Mouse (Mus musculus): ENCODE measurements around the gene Ncam2.

The Ncam2 gene

GRCm38 (mm10) chr16:81365901-81366300 is 165.4 kb downstream of the Ncam2 start:
- Histone ChIP-seq H3K9me3 (ENCODE audit: low read length) (no peaks in the 10 kb centered on the region), H3K36me3 (ENCODE audit: insufficient read depth, low read length) (no peaks in the 10 kb centered on the region), H3K27me3 (ENCODE audit: insufficient read depth, low read length) (no peaks in the 10 kb centered on the region), H3K4me3 (replicated peaks; ENCODE audit: low read length) (no peak overlapping the region), H3K4me1 (replicated peaks; ENCODE audit: low read depth, low read length) (no peaks in the 10 kb centered on the region)
- TF ChIP-seq POU5F1 (IDR thresholded peaks at IDR 0.05; ENCODE audit: borderline replicate concordance, low read length) (no peak), CTCF (conservative IDR thresholded peaks at IDR 0.05; ENCODE audit: low read length) (no peak), NANOG (IDR thresholded peaks at IDR 0.05; ENCODE audit: borderline replicate concordance, low read length) (no peak)

GRCm38 (mm10) chr16:81374234-81374633 is 173.7 kb downstream of the Ncam2 start:
- TF ChIP-seq CTCF (conservative IDR thresholded peaks at IDR 0.05; ENCODE audit: low read length) = no peak
- TF ChIP-seq NANOG (IDR thresholded peaks at IDR 0.05; ENCODE audit: borderline replicate concordance, low read length) = no peak
- no peak for TF ChIP-seq POU5F1 (IDR thresholded peaks at IDR 0.05; ENCODE audit: borderline replicate concordance, low read length)
- Histone ChIP-seq H3K4me3 (replicated peaks; ENCODE audit: low read length) (no peak overlapping the region), H3K27me3 (ENCODE audit: insufficient read depth, low read length) (no peaks in the 10 kb centered on the region), H3K9me3 (ENCODE audit: low read length) (no peaks in the 10 kb centered on the region), H3K36me3 (ENCODE audit: insufficient read depth, low read length) (no peaks in the 10 kb centered on the region), H3K4me1 (replicated peaks; ENCODE audit: low read depth, low read length) (no peaks in the 10 kb centered on the region)

DNA sequence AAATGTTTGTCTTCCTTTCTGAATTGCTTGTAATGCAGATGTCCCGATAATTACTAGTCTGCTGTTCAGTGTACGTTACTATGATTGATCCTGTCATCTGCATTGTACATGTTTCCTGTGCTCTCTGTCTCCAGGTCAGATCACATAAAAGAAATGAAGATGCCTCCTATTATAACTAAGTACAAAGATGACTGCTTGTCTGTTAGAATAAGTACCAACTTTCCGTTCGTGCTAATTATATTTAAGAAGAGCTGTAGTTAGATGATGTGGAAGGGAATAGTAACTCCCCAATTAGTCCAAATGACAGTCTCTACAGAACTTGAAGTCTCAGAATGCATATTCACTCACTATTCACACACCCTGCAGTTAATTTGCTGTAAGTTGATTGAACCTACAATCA is 179.9 kb downstream of the Ncam2 start:
- Histone ChIP-seq H3K4me1 (replicated peaks; ENCODE audit: low read depth, low read length) (no peaks in the 10 kb centered on the region), H3K4me3 (replicated peaks; ENCODE audit: low read length) (no peak overlapping the region), H3K9me3 (ENCODE audit: low read length) (no peaks in the 10 kb centered on the region), H3K27me3 (ENCODE audit: insufficient read depth, low read length) (no peaks in the 10 kb centered on the region), H3K36me3 (ENCODE audit: insufficient read depth, low read length) (no peaks in the 10 kb centered on the region)
- TF ChIP-seq CTCF (conservative IDR thresholded peaks at IDR 0.05; ENCODE audit: low read length) (no peak), NANOG (IDR thresholded peaks at IDR 0.05; ENCODE audit: borderline replicate concordance, low read length) (no peak), POU5F1 (IDR thresholded peaks at IDR 0.05; ENCODE audit: borderline replicate concordance, low read length) (no peak)

DNA sequence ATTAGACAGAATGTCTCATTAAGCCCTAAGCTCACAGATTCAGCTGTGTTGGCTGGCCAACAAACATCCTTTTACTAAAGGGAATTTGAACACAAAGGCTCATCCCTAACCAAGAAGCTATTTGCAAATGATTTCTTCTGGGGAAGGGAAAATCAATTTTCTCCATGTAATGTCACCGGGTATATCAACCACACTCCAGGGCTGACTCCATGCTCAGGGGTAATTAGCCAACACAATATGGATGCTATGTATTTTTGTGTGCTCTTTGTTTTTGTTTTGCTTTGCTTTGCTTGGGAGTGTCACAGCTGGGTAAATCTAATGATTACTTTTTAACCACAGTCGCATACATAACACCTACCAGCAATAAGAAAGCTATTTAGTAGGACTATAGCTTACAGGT is 188.1 kb downstream of the Ncam2 start:
- no peaks in the 10 kb centered on the region for H3K4me1 ChIP-seq (replicated peaks; ENCODE audit: low read depth, low read length)
- no peaks in the 10 kb centered on the region for H3K27me3 ChIP-seq (ENCODE audit: insufficient read depth, low read length)
- TF ChIP-seq NANOG (IDR thresholded peaks at IDR 0.05; ENCODE audit: borderline replicate concordance, low read length) (no peak), CTCF (conservative IDR thresholded peaks at IDR 0.05; ENCODE audit: low read length) (no peak), POU5F1 (IDR thresholded peaks at IDR 0.05; ENCODE audit: borderline replicate concordance, low read length) (no peak)
- no peaks in the 10 kb centered on the region for H3K9me3 ChIP-seq (ENCODE audit: low read length)
- H3K36me3 ChIP-seq (ENCODE audit: insufficient read depth, low read length) = no peaks in the 10 kb centered on the region
- no peak overlapping the region for H3K4me3 ChIP-seq (replicated peaks; ENCODE audit: low read length)

- Histone ChIP-seq H3K4me1 (replicated peaks; ENCODE audit: low read depth, low read length) (no peaks in the 10 kb centered on the region), H3K9me3 (ENCODE audit: low read length) (no peaks in the 10 kb centered on the region), H3K36me3 (ENCODE audit: insufficient read depth, low read length) (no peaks in the 10 kb centered on the region), H3K27me3 (ENCODE audit: insufficient read depth, low read length) (no peaks in the 10 kb centered on the region), H3K4me3 (replicated peaks; ENCODE audit: low read length) (no peak overlapping the region)
- TF ChIP-seq CTCF (conservative IDR thresholded peaks at IDR 0.05; ENCODE audit: low read length) = no peak
- TF ChIP-seq NANOG (IDR thresholded peaks at IDR 0.05; ENCODE audit: borderline replicate concordance, low read length) = no peak
- TF ChIP-seq POU5F1 (IDR thresholded peaks at IDR 0.05; ENCODE audit: borderline replicate concordance, low read length) = no peak
These were observed 234.1 kb downstream of the Ncam2 start for GRCm38 (mm10) chr16:81434559-81434958.

- Histone ChIP-seq H3K36me3 (ENCODE audit: insufficient read depth, low read length) (no peaks in the 10 kb centered on the region), H3K9me3 (ENCODE audit: low read length) (no peaks in the 10 kb centered on the region), H3K4me1 (replicated peaks; ENCODE audit: low read depth, low read length) (no peaks in the 10 kb centered on the region), H3K27me3 (ENCODE audit: insufficient read depth, low read length) (no peaks in the 10 kb centered on the region), H3K4me3 (replicated peaks; ENCODE audit: low read length) (no peak overlapping the region)
- TF ChIP-seq CTCF (conservative IDR thresholded peaks at IDR 0.05; ENCODE audit: low read length) (no peak), POU5F1 (IDR thresholded peaks at IDR 0.05; ENCODE audit: borderline replicate concordance, low read length) (no peak), NANOG (IDR thresholded peaks at IDR 0.05; ENCODE audit: borderline replicate concordance, low read length) (no peak)
These were observed 236.8 kb downstream of the Ncam2 start for GRCm38 (mm10) chr16:81437091-81437867.

DNA sequence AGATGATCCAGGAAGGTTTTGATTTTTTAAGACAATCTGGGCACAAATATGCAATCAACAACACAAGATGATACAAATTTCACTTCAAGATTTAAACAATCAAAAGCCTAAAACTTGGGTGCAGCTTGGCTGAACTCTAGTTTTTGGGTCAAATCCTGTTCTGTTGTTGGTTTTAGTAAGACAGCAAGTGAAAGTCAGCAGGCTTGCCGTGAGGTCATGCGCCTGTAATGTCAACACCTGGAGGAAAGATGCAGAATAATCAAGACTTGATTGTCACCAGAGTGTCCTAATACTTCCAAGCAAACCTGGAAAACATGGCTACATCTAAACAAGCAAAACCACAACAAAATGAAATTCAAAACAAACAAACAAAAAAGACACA is 237.4 kb downstream of the Ncam2 start:
- Histone ChIP-seq H3K4me3 (replicated peaks; ENCODE audit: low read length) (no peak overlapping the region), H3K36me3 (ENCODE audit: insufficient read depth, low read length) (no peaks in the 10 kb centered on the region), H3K4me1 (replicated peaks; ENCODE audit: low read depth, low read length) (no peaks in the 10 kb centered on the region), H3K9me3 (ENCODE audit: low read length) (no peaks in the 10 kb centered on the region), H3K27me3 (ENCODE audit: insufficient read depth, low read length) (no peaks in the 10 kb centered on the region)
- TF ChIP-seq CTCF (conservative IDR thresholded peaks at IDR 0.05; ENCODE audit: low read length) = no peak
- no peak for TF ChIP-seq NANOG (IDR thresholded peaks at IDR 0.05; ENCODE audit: borderline replicate concordance, low read length)
- TF ChIP-seq POU5F1 (IDR thresholded peaks at IDR 0.05; ENCODE audit: borderline replicate concordance, low read length) = no peak

GRCm38 (mm10) chr16:81450851-81451250 is 250.4 kb downstream of the Ncam2 start:
- Histone ChIP-seq H3K4me3 (replicated peaks; ENCODE audit: low read length) (no peak overlapping the region), H3K9me3 (ENCODE audit: low read length) (no peaks in the 10 kb centered on the region), H3K27me3 (ENCODE audit: insufficient read depth, low read length) (no peaks in the 10 kb centered on the region), H3K36me3 (ENCODE audit: insufficient read depth, low read length) (no peaks in the 10 kb centered on the region), H3K4me1 (replicated peaks; ENCODE audit: low read depth, low read length) (no peaks in the 10 kb centered on the region)
- TF ChIP-seq CTCF (conservative IDR thresholded peaks at IDR 0.05; ENCODE audit: low read length) (no peak), NANOG (IDR thresholded peaks at IDR 0.05; ENCODE audit: borderline replicate concordance, low read length) (no peak), POU5F1 (IDR thresholded peaks at IDR 0.05; ENCODE audit: borderline replicate concordance, low read length) (no peak)

GRCm38 (mm10) chr16:81452988-81453387 is 252.5 kb downstream of the Ncam2 start:
- H3K27me3 ChIP-seq (ENCODE audit: insufficient read depth, low read length) = no peaks in the 10 kb centered on the region
- TF ChIP-seq NANOG (IDR thresholded peaks at IDR 0.05; ENCODE audit: borderline replicate concordance, low read length) (no peak), CTCF (conservative IDR thresholded peaks at IDR 0.05; ENCODE audit: low read length) (no peak), POU5F1 (IDR thresholded peaks at IDR 0.05; ENCODE audit: borderline replicate concordance, low read length) (no peak)
- no peaks in the 10 kb centered on the region for H3K4me1 ChIP-seq (replicated peaks; ENCODE audit: low read depth, low read length)
- no peaks in the 10 kb centered on the region for H3K36me3 ChIP-seq (ENCODE audit: insufficient read depth, low read length)
- no peak overlapping the region for H3K4me3 ChIP-seq (replicated peaks; ENCODE audit: low read length)
- H3K9me3 ChIP-seq (ENCODE audit: low read length) = no peaks in the 10 kb centered on the region

Measured in E14TG2a.4 (cell line).